Mouse (Mus musculus): Measurements from ENCODE around the gene Myo18b.

Myo18b gene

GRCm38 (mm10) chr5:112687100-112687818, 208.9 kb downstream of the Myo18b start:
- in situ Hi-C loops (cut with MboI; ENCODE audit: unreplicated experiment in 2 of 2), result no loop called here

- in situ Hi-C loops (cut with MboI; ENCODE audit: unreplicated experiment in 2 of 2), result no loop called here
Measured at GRCm38 (mm10) chr5:112686309-112687099, 209.7 kb downstream of the Myo18b start.

- in situ Hi-C loops (cut with MboI; ENCODE audit: unreplicated experiment in 2 of 2), result no loop called here
Measured at GRCm38 (mm10) chr5:112679251-112679650, 216.9 kb downstream of the Myo18b start.

GRCm38 (mm10) chr5:112678153-112678552, 218.0 kb downstream of the Myo18b start:
- in situ Hi-C loops (cut with MboI; ENCODE audit: unreplicated experiment in 2 of 2), result no loop called here

GRCm38 (mm10) chr5:112674806-112675205, 221.4 kb downstream of the Myo18b start:
- in situ Hi-C loops (cut with MboI; ENCODE audit: unreplicated experiment in 2 of 2), result no loop called here

GRCm38 (mm10) chr5:112672457-112672856, 223.7 kb downstream of the Myo18b start:
- in situ Hi-C loops (cut with MboI; ENCODE audit: unreplicated experiment in 2 of 2), result no loop called here

GRCm38 (mm10) chr5:112671961-112672360, 224.2 kb downstream of the Myo18b start:
- in situ Hi-C loops (cut with MboI; ENCODE audit: unreplicated experiment in 2 of 2), result no loop called here

GRCm38 (mm10) chr5:112667153-112667552, 229.0 kb downstream of the Myo18b start:
- in situ Hi-C loops (cut with MboI; ENCODE audit: unreplicated experiment in 2 of 2), result no loop called here

GRCm38 (mm10) chr5:112665661-112666060, 230.5 kb downstream of the Myo18b start:
- in situ Hi-C loops (cut with MboI; ENCODE audit: unreplicated experiment in 2 of 2), result no loop called here

GRCm38 (mm10) chr5:112663701-112664100, 232.5 kb downstream of the Myo18b start:
- in situ Hi-C loops (cut with MboI; ENCODE audit: unreplicated experiment in 2 of 2), result no loop called here

GRCm38 (mm10) chr5:112660924-112661431, 235.2 kb downstream of the Myo18b start:
- in situ Hi-C loops (cut with MboI; ENCODE audit: unreplicated experiment in 2 of 2), result no loop called here

- in situ Hi-C loops (cut with MboI; ENCODE audit: unreplicated experiment in 2 of 2), result no loop called here
Measured at GRCm38 (mm10) chr5:112659295-112659694, 236.9 kb downstream of the Myo18b start.

GRCm38 (mm10) chr5:112656811-112657210, 239.4 kb downstream of the Myo18b start:
- in situ Hi-C loops (cut with MboI; ENCODE audit: unreplicated experiment in 2 of 2), result no loop called here

GRCm38 (mm10) chr5:112655986-112656541, 240.1 kb downstream of the Myo18b start:
- in situ Hi-C loops (cut with MboI; ENCODE audit: unreplicated experiment in 2 of 2), result no loop called here

- in situ Hi-C loops (cut with MboI; ENCODE audit: unreplicated experiment in 2 of 2), result no loop called here
Measured at GRCm38 (mm10) chr5:112655529-112655928, 240.6 kb downstream of the Myo18b start.

- in situ Hi-C loops (cut with MboI; ENCODE audit: unreplicated experiment in 2 of 2), result no loop called here
Measured at GRCm38 (mm10) chr5:112652036-112652435, 244.1 kb downstream of the Myo18b start.

GRCm38 (mm10) chr5:112649164-112649702, 246.9 kb downstream of the Myo18b start:
- in situ Hi-C loops (cut with MboI; ENCODE audit: unreplicated experiment in 2 of 2), result no loop called here

GRCm38 (mm10) chr5:112646871-112647270, 249.3 kb downstream of the Myo18b start:
- in situ Hi-C loops (cut with MboI; ENCODE audit: unreplicated experiment in 2 of 2), result no loop called here

GRCm38 (mm10) chr5:112645535-112645934, 250.6 kb downstream of the Myo18b start:
- in situ Hi-C loops (cut with MboI; ENCODE audit: unreplicated experiment in 2 of 2), result no loop called here

GRCm38 (mm10) chr5:112643533-112644272, 252.5 kb downstream of the Myo18b start:
- in situ Hi-C loops (cut with MboI; ENCODE audit: unreplicated experiment in 2 of 2), result no loop called here
